Mouse (Mus musculus) layer of hippocampus, adult 11-12 months (tissue): ENCODE results near the gene Nrxn2.

ENCODE experiments used
- DNase-seq: peaks from one replicate; pipeline ENCODE4 v3.0.0; 2022; ENCODE audit warnings: low spot score

Gene Nrxn2

DNA sequence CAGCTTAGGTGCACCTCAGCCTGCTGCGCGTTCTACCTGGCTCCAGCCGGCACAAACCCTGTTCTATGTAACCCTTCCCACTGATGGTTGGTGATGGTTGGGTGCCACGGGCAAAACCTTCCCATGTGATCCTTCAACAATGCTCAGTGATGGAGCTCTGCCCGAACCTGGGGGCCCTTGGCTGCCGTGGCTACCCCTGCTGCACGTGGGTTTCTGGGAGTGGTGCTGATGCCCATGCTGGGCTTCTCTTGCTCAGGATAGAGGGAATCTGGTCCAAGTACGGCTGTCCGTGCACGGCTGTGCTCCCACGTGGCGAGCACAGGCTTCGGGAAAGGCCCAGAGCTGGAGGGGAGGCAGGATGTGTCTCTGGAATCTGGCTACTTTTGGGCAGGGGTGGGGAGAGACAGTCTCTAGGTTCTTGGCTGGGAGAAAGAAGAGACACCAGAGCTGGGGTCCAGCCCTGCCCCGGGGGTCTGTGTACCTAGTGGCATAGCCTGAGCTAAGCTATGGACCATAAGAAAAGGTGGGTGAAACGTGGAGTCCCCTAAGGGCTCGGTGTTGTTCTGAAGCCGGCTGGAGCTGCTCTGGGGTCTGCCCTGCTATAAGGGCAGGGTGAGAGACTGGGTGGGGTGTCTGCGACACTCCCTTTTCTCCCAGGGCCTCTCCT lies 76.1 kb downstream of the Nrxn2 start:
- DNase-seq: no peak

DNA sequence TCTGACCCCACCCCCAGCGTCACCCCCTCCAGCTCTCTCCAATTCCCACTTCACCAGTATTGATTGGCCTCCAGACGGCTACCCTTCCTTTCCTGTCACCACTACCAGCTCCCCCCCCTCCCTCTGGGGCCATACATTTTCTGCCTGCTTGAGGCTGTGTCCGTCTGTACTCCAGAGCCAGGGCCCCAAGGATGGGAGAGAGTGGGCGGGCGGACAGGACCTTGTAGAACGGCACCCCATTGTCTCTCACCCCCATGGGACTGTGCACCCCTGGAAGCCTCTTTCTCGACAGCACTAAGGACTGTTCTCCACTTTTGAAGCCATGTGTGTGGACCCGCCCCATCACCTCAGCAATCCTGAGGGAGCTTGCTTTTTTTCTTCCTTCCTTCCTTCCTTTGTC lies 77.2 kb downstream of the Nrxn2 start:
- no peak for DNase-seq

DNA sequence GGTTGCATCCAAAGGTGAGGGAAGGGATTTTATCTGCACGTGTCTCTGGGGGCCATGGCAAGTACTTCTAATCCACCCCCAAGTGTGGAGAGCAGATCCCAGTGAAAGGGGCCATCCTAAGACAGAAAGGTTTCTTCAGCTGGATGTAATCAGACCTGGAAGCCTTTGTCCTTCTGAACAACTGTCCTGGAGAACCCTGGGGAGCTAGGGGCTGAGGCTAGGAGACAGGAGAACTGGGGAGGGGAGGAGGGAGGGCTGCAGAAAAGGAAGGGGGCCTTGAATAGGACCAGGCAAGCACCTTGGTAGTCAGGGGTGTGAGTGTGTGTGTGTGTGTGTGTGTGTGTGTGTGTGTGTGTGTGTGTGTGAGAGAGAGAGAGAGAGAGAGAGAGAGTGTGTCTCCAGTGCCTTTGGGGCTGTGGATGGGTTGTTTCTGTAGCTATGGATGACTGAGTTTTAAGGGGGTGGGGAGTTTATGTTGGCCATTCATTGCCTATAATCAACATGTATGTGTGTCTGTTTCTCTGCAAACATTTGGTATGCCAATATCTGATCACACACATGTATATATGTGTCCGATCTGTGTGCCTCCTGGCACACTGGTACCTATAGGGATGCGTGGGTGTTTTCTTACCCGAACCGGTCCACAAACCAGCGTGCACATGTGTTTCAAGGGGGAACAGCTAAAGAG lies 78.1 kb downstream of the Nrxn2 start:
- no peak for DNase-seq

DNA sequence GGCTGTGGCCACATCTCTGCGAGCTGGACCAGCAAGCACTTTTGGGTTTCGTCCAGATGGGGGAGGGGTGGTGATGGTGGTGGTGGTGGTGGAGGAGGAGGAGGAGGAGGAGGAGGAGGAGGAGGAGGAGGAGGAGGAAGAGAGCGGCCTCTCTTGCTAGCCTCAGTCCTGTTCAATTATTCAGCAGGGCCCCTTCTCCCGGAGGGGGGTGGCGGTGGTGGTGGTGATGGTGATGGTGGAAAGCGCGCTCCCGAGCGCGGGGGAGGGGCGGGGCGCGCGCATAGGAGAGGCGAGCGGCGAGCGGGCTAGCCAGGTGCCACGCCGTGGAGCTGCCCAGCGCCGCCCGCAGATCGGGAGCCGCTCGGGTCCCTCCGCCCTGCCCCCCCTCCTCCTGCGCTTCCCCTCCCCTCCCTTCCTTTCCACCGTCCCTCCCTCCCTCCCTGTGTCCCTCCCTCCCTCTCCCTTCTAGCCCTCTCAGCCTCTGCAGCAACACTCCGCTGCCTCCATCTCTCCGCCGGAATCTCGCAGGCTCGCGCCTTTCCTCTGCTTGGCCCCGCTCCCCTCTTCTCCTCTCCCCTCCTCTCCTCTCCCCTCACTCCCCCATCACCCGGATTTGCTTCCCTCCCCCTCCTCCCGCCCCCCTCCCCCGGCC lies 78.7 kb downstream of the Nrxn2 start:
- peak; percentile 76 for DNase-seq

DNA sequence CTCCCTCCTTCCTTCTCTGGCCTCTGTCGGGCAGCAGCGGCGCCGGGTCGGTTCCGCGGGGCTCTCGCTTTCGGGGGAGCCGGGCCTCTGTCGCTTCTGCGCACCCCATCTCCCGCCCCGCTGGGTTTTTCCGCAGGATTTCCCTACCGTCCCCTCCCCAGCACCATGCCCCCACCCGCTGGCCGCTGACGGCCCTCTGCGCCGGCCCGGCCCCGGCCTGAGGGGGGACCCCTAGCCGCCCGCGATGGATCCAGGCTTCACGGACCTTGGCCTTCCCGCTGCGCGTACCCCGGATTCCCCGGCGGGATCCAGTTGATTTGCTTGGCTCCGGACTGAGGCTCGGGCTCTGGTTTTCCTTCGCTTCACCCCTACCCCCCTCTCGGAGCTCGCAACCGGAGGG lies 79.3 kb downstream of the Nrxn2 start:
- no peak for DNase-seq

DNA sequence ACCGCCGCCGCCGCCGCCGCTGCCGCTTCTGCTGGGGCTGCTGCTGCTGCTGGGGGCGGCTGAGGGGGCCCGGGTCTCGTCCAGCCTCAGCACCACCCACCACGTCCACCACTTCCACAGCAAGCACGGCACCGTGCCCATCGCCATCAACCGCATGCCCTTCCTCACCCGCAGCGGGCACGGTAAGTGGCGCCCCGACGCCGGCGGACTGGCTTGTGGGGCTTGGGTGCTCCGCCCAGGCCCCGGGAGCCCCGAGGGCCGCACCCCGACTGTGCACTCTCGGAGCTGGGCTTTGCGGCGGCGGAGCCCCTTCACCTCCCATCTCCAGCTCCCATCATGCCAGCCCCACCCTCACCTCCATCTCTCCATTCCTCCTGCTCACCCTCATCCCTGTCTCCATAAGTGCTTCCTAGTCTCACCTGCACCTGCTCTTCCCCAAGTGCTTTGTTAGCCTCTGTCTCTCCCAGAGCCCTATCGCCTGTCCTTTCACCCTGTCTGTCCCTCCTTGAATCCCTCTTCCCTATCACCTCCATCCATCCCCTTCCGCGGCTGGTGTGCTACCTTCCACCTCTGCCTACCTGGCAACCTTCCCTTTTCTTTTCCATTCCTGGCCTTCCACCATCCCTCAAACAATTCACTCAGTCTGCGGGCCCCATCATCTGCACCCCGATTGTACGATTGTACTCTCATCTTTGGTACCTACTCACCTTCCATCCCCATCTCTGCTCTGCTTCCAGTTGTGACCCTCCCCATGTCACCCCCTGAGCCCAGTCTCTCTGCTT lies 80.0 kb downstream of the Nrxn2 start:
- DNase-seq: no peak

DNA sequence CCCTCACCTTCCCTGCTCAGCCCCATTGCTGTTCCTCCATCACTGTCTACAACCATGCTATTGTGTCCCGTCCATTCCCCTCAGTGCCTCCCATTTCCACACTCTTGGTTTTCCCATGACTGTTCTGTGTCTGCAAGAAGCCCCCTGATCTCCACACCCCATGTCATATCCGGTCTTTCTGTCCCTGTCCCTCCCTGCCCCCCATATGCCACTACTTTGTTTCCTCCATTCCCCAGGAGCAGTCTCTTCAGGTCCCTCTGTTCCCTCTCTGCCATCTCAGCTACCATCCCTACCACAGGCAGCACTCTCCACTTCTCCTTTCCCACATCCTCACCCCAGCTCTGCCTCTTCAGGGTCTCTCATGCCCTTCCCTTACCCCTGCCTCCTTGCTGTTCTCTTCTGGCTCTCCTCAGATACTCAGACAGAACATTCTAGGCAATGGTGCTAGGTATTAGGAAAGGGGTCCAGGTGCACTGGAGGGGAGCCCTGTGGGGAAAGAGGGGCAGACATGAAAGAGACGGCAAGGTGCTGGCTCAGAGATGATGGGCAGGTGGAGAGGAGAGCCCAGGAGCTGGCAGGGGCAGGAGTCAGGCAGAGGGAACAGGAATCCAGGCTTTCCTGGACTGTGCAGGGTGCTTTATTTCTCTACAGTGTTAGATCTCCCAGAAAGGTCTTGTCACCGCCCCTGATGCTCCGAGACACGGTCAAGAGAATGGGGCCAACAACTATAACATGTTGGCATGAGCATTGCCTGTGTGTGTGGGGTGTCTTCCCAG lies 81.5 kb downstream of the Nrxn2 start:
- no peak for DNase-seq

DNA sequence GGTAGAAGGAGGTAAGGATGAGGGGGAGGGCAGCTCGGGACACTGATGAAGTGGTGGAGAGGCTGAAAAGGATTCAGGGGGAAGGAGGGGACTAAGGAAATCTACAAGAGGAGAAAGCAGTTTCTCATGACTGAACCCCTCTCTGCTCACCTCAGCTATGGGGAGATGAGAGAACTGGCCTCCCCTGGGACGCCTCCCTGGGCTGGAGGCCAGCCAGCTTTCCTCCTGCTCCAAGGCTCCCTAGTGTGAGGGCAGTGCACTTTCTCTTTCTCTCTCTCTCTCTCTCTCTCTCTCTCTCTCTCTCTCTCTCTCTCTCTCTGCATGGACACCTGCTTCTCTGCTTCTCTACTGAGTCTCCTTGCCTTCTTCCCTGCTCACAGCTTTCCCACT lies 82.1 kb downstream of the Nrxn2 start:
- DNase-seq: no peak

DNA sequence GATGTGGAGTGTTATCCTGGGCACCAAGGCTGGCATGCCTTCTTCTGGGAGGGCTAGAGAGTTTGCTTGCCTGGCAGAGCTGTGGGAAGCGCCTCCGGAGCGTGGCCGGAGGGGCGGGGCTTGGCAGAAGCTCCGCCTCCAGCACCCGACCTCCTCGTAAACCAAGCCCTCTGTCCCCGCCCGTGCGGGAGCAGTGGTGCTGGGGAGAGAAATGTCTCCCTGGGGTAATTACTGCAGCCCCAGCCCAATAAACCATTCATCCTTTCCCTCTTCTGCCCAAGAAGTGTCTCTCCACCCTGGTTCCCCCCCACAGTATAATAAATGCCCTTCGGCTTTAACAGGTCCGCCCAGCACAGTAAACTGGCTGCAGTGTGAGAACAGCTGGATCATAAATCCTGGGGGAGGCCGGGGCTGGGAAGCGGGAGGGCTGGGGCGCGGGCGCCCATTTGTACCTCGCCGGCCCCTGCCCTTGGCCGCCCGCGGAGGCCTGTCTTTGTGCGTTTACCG lies 83.6 kb downstream of the Nrxn2 start:
- DNase-seq: peak; percentile 78

DNA sequence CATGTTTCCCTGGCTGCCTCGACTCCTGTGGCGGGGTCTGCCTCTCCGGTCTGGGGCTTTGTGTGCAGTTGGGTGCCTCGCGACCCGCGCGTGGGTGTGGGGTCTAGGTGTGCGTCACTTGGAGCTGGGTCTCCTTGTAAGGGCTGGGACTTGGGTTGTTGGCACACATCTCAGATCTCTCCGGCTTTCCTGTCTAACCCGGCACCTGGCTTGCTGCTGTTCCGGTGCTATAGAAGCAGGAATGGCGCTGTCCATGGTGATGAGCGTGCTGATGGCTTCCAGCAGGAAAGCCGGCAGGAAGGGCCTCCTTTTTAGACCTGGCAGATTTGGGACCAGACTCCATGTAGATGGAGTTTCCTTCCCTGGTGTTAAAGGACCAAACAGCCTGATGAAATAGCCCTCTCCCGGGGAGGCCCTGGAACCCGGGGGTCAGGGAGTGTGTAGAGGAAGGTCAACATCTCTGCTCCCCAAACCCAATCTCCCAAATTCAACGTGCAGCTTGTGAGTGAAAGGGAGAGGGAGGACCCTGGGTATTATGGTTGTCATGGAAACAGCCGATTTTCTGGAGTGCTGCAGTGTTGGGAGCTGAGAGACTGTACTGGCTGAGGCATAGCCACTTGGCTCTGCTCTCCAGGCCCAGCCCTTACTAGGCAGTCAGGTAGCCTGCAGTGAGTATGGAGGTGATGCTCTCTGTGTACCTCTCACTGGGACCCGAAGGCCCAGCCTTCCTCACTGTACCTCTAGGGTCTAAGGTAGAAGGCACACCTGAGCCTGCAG lies 84.2 kb downstream of the Nrxn2 start:
- no peak for DNase-seq

DNA sequence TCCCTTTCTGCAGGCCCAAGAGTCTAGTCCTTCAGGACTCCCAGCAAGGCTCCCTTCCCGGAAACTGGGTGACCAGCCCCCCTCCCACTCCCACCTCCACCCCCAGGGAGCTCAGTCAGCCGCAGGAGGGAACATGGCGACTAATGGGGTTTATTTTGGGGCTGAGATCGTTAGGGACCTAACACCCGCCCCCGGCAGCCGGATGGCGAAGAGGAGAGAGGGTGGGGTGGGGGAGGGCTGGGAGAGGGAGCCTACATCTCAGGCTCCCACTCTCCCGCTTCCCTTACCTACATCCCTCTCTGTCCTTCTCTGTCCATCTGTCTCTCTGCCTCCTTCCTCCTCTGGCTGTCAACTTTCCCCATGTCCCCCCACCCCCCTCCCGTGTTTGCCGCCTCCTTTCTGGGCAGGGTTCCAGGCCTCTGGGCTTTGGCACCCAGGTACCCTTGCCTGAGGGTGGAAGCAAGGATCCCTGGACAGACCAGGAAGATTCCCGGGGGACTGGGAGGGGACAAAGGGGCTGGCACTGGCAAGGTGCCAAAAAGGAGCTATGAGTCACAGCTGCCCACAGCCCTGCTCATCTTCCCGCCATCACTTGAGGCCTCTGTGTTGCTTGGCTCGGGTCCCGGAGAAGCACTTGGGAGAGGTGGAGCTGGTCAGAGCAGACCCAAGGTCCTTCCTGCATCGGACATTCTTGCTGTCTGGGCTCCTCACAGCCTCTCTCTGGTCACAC lies 85.6 kb downstream of the Nrxn2 start:
- DNase-seq: no peak

DNA sequence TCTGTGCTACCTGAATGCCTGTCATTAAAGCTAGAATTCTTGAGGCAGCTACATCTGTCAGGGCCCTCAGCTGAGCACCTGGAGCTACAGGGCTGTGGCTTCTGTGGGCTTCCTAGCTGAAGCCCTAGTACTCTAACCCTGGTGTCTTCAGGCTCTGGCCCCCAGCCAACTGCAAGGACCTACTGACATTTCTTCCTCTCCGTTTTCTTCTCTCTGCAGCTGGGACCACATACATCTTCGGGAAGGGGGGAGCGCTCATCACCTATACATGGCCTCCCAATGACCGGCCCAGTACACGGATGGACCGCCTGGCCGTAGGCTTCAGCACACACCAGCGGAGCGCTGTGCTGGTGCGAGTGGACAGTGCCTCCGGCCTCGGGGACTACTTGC lies 86.1 kb downstream of the Nrxn2 start:
- no peak for DNase-seq

DNA sequence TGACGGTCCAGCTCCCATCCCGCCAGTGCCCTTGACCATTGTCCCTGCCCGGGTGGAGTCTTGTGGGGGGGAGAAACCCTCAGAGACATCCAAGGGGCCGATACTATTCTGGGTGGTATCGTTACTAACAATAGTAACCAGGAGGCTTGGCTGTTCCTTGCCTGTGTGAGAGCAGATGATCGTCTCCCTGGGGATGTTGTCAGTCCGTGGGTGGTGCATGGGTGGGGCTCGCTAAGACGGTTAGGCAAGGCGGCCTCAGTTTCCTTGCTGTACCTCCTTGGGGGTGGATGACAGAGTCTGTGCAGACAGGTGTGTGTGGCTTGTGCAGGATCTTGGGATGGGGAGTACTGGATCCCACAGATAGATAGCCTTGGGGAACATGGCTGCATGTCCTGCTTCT lies 88.9 kb downstream of the Nrxn2 start:
- no peak for DNase-seq

DNA sequence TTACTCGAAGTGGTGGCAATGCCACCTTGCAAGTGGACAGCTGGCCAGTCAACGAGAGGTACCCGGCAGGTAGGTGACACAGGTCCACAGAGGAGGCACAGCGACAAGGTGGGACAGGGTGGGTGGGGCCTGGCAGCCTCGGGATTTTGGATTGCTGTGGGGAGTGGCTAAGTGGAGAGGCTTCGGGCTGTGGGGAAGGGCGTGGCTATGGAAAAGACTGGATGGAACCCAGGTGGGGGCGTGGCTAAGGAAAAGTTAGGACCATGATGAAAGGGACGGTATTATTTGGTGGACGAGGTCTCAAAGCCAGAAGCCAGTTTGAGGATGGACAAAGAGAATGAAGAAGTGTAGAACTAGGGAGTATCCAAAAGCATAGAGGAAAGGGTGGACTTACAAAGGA lies 91.3 kb downstream of the Nrxn2 start:
- DNase-seq: no peak

DNA sequence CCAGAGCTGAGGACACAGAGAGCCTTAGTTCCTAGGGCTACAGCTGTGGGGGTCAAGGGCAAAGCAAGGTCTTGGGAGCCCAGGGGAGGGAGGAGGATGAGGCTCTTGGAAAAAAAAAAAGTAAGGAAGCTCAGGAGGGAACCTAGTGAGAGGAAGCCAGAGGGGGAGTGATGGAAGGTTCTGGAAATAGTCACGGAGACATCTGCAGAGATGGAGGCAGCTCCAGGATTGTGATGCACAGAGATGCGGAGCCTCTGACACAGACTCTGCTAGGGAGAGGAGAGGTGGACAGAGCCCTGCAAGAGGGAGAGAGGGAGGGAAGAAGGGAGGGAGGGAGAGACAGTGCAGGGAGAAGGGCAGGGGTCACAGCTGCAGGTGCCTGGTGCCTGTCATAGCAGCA lies 92.0 kb downstream of the Nrxn2 start:
- no peak for DNase-seq

DNA sequence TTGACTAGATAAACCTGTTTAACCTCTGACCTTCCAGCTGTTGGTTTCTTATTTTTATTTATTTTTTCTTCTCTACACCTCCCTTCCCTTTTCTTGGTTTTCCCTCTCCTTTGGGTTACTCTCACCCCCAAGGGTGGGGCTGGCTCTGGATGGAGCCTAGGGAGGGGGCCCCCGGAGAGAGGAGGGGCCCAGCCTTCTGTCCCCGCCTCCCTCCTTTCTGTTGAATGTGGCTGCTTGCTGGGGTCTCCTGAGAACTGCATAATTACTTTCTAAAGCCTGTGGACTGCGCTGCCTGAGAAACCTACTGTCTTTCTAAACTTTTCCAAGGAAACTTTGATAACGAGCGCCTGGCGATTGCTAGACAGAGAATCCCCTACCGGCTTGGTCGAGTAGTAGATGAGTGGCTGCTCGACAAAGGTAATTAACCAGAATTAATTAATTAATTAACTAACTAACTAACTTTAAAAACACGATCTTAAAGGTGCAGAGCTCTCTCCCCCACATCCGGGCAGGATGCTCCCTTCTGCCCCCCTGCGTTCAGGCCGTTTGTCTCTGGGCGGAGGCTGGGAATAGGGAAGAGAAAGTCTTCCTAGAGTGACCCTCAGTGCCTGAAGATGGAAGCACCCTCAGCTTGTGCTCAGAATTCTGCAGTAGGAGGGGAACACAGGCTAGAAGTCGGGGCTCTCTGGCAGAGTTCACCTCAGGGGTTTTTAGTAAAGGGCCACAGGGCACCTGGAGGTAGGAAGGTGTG lies 95.0 kb downstream of the Nrxn2 start:
- DNase-seq: no peak

DNA sequence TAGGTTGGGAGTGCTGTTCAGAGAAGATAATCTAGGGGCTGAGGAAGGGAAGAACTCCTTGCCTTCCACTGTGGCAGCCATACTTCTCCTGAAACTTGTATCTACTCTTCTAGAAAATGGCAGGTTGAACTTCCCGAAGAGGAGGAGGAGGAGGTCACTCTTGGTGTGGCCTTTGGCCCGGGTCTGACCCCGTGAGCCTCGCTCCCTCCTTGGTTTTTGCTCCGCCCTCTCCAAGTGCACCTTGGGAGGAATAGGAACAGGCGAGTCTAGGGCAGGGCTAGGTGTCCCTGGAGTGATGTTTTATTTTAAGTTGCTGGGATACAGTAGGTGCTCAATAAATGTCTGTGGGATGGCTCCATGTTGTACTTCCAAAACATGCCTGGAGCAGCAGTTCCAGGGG lies 96.4 kb downstream of the Nrxn2 start:
- DNase-seq: no peak

DNA sequence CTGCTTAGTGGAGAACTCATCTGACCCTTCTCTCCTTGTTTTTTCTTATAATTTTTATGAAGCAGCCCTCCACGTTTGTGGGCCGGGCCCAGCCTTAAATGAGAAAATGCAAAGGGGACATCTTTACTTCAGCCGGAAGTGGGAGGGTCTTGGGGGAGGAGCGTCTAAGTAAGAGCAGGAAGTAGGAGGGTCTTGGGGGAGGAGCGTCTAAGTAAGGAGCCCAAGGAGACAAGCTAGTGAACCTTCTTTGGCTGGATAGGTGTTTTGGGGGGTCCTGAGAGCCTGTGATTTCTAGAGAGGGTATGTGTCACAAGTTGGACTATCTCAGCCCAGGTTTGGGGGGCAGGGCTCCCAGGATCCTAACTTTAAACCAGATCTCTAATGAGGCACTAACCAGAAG lies 96.9 kb downstream of the Nrxn2 start:
- no peak for DNase-seq

DNA sequence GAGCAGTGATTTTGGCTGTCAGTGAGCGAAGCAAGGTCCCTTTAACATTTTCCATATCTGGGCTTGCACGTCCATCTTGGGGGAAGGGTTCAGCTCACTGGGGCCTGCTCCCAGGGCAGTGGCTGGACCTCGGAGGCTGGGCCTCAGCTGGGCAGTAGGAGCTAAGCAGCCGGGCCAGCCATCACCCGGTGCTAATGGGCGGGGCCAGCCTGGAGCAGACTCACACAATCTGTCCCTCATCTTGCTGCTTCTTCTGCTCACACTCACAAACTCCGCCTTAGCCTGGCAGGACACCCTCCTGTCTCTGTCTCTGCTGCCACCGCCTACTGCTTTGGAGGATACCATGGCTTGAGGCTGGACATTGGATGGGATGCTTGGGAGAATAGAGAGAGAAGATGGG lies 97.6 kb downstream of the Nrxn2 start:
- no peak for DNase-seq

DNA sequence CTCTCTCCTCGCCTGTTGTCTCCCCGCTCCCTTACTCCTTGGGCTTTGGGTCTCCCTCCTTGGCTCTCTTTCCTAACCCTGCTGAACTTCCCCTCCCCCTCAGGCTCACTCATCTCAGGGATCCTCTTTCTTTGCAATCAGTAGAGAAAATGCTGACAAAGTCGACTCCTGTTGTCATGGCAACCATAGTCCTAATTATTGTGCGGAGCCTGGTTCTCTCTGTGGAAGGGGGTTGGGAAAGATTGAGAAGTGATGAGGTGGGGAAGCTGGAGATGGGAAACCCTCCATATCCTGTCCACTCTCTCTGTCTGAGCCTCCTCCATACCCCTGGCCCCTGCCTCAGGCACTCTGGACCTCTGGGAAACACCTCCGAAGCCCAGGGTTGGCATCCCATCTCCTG lies 100.1 kb downstream of the Nrxn2 start:
- no peak for DNase-seq
